8 mouse cellular contexts compared by ENCODE assay signal in genomic region chr2:156497915-156498314, GRCm38 (mm10). TPM values are rescaled to one million over a fixed set of nuclear protein-coding genes. Genes with fewer than 3 reads are reported as not detected.
DNase-seq lines count a peak whose midpoint lies in the region; ATAC-seq and TF ChIP-seq lines count a peak whose summit lies in the region.

No protein-coding gene starts in this region.

- no peak overlapping the region for H3K4me2 ChIP-seq in forebrain, embryonic 11.5 days (ENCODE audit: low read depth, low read length, severe bottlenecking)
- H3K4me2 ChIP-seq in forebrain, embryonic 15.5 days (replicated peaks): no peak overlapping the region
- H3K4me2 ChIP-seq in hindbrain, embryonic 14.5 days (replicated peaks): no peak overlapping the region
- H3K4me2 ChIP-seq in liver, postnatal 0 days (ENCODE audit: low read depth, low read length): no peak overlapping the region

- peak; percentile 82 for DNase-seq in forebrain, embryonic 11.5 days (ENCODE audit: low spot score)
- DNase-seq in thymus, adult 2 months: peak; percentile 26
- no peak for DNase-seq in thymus, adult 18-20 months
- peak; percentile 58 to 79 for DNase-seq in cerebellum, postnatal 4 days (ENCODE audit: low spot score in 2 of 2)
- DNase-seq in hindbrain, embryonic 14.5 days (ENCODE audit: low spot score): peak; percentile 68
- DNase-seq in liver, postnatal 0 days: peak; percentile 75
- peak; percentile 70 for DNase-seq in right cerebral cortex, postnatal 14 days

- no peaks in the 10 kb centered on the region for H3K9me3 ChIP-seq in forebrain, embryonic 11.5 days (ENCODE audit: control insufficient read depth, low read length)
- H3K9me3 ChIP-seq in forebrain, embryonic 15.5 days: no peaks in the 10 kb centered on the region
- no peaks in the 10 kb centered on the region for H3K9me3 ChIP-seq in hindbrain, embryonic 14.5 days (ENCODE audit: control insufficient read depth, low read length)
- H3K9me3 ChIP-seq in liver, postnatal 0 days (ENCODE audit: low read length): no peaks in the 10 kb centered on the region

- H3K27me3 ChIP-seq in forebrain, embryonic 11.5 days (ENCODE audit: control insufficient read depth, insufficient read depth, low read length): no peaks in the 10 kb centered on the region
- no peaks in the 10 kb centered on the region for H3K27me3 ChIP-seq in forebrain, embryonic 15.5 days
- H3K27me3 ChIP-seq in thymus, adult 2 months (ENCODE audit: control insufficient read depth, insufficient read depth, low read length): no peaks in the 10 kb centered on the region
- no peaks in the 10 kb centered on the region for H3K27me3 ChIP-seq in hindbrain, embryonic 14.5 days (ENCODE audit: control insufficient read depth, insufficient read depth, low read length)
- H3K27me3 ChIP-seq in liver, postnatal 0 days (ENCODE audit: insufficient read depth, low read length): no peaks in the 10 kb centered on the region

- H3K27ac ChIP-seq in forebrain, embryonic 11.5 days (ENCODE audit: low read depth, low read length): no peak overlapping the region
- no peak overlapping the region for H3K27ac ChIP-seq in forebrain, embryonic 15.5 days (replicated peaks)
- no peak overlapping the region for H3K27ac ChIP-seq in thymus, adult 2 months (ENCODE audit: control insufficient read depth, insufficient read depth, low read length)
- H3K27ac ChIP-seq in hindbrain, embryonic 14.5 days: no peak overlapping the region
- no peak overlapping the region for H3K27ac ChIP-seq in liver, postnatal 0 days (ENCODE audit: low read depth)

- no peak for ATAC-seq in forebrain, embryonic 11.5 days (replicated peaks; ENCODE audit: low FRiP score)
- no peak for ATAC-seq in forebrain, embryonic 15.5 days (replicated peaks)
- no peak for ATAC-seq in hindbrain, embryonic 14.5 days (ENCODE audit: low FRiP score)
- ATAC-seq in liver, postnatal 0 days: no peak

- TF ChIP-seq EP300 in liver, postnatal 0 days (IDR thresholded peaks at IDR 0.05; ENCODE audit: low read depth): no peak

- no peak overlapping the region for H3K4me3 ChIP-seq in forebrain, embryonic 11.5 days (ENCODE audit: low read depth, low read length)
- H3K4me3 ChIP-seq in forebrain, embryonic 15.5 days: no peak overlapping the region
- no peak overlapping the region for H3K4me3 ChIP-seq in thymus, adult 2 months (ENCODE audit: control insufficient read depth, insufficient read depth, low read length)
- no peak overlapping the region for H3K4me3 ChIP-seq in hindbrain, embryonic 14.5 days (replicated peaks; ENCODE audit: low read length)
- H3K4me3 ChIP-seq in liver, postnatal 0 days (ENCODE audit: low read depth, low read length): no peak overlapping the region

- H3K36me3 ChIP-seq in forebrain, embryonic 11.5 days (ENCODE audit: control insufficient read depth, insufficient read depth, low read length): no peaks in the 10 kb centered on the region
- peaks cover 26% of the 10 kb centered on the region; the same call in 1 of the 2 replicates for H3K36me3 ChIP-seq in forebrain, embryonic 15.5 days
- no peaks in the 10 kb centered on the region for H3K36me3 ChIP-seq in thymus, adult 2 months (ENCODE audit: control insufficient read depth, insufficient read depth, low read length)
- peaks cover 78% of the 10 kb centered on the region for H3K36me3 ChIP-seq in hindbrain, embryonic 14.5 days (replicated peaks; ENCODE audit: control insufficient read depth, insufficient read depth)
- no peaks in the 10 kb centered on the region; the same call in none of the 2 replicates for H3K36me3 ChIP-seq in liver, postnatal 0 days (replicated peaks; ENCODE audit: insufficient read depth, low read length)

- no peak for TF ChIP-seq POLR2A in thymus, adult 2 months (IDR thresholded peaks at IDR 0.05; ENCODE audit: control insufficient read depth, extremely low read depth, insufficient read depth, low read length, poor library complexity)

- H3K4me1 ChIP-seq in forebrain, embryonic 11.5 days (replicated peaks; ENCODE audit: control insufficient read depth, insufficient read depth, low read length): peaks cover 7% of the 10 kb centered on the region; the same call in 1 of the 2 replicates
- peaks cover 9% of the 10 kb centered on the region for H3K4me1 ChIP-seq in forebrain, embryonic 15.5 days
- H3K4me1 ChIP-seq in thymus, adult 2 months (replicated peaks; ENCODE audit: control insufficient read depth, insufficient read depth, low read length): no peaks in the 10 kb centered on the region
- H3K4me1 ChIP-seq in hindbrain, embryonic 14.5 days (replicated peaks; ENCODE audit: control insufficient read depth, insufficient read depth, low read length): peaks cover 9% of the 10 kb centered on the region
- H3K4me1 ChIP-seq in liver, postnatal 0 days (ENCODE audit: insufficient read depth): peaks cover 3% of the 10 kb centered on the region

- WGBS in forebrain, embryonic 11.5 days: 43% methylated on average over 5 of the region's 5 CpGs
- 44% methylated on average over 5 of the region's 5 CpGs for WGBS in forebrain, embryonic 15.5 days
- WGBS in thymus, adult 2 months: 80% methylated on average over 5 of the region's 5 CpGs
- WGBS in hindbrain, embryonic 14.5 days: 55% methylated on average over 5 of the region's 5 CpGs
- 51% methylated on average over 5 of the region's 5 CpGs for whole genome bisulfite sequencing in liver, postnatal 0 days (ENCODE audit: insufficient replicate concordance)

- TF ChIP-seq CTCF in thymus, adult 2 months (IDR thresholded peaks at IDR 0.05; ENCODE audit: borderline replicate concordance, control insufficient read depth, extremely low read depth, insufficient read depth, low read length, poor library complexity): no peak
- TF ChIP-seq CTCF in liver, postnatal 0 days (IDR thresholded peaks at IDR 0.05; ENCODE audit: low read depth): peak; percentile 88

- no peak overlapping the region for H3K9ac ChIP-seq in forebrain, embryonic 11.5 days (ENCODE audit: low read length)
- H3K9ac ChIP-seq in forebrain, embryonic 15.5 days (replicated peaks): no peak overlapping the region
- H3K9ac ChIP-seq in hindbrain, embryonic 14.5 days: no peak overlapping the region
- H3K9ac ChIP-seq in liver, postnatal 0 days (replicated peaks): no peak overlapping the region

RNA-seq across cellular contexts. Expression of gene Aar2, which starts 49.5 kb away (rescaled TPM):
- 45.9 and 50.0 TPM in 2 replicates for polyA plus RNA-seq in forebrain, embryonic 11.5 days (2014; fragmentation: Nextera tagmentation; extraction: Ambion mirVana)
- 44.5 and 44.6 TPM in 2 replicates for polyA plus RNA-seq in forebrain, embryonic 15.5 days (2015; fragmentation: Nextera tagmentation; extraction: Ambion mirVana)
- 32.6 and 32.7 TPM in 2 replicates for polyA plus RNA-seq in thymus, adult 2 months (2012; rRNA removed)
- 53.5 and 55.0 TPM in 2 replicates for polyA plus RNA-seq in hindbrain, embryonic 14.5 days (2014; fragmentation: Nextera tagmentation; extraction: Ambion mirVana)
- polyA plus RNA-seq in liver, postnatal 0 days (2015; fragmentation: Nextera tagmentation; extraction: Ambion mirVana): 10.8 and 10.9 TPM in 2 replicates

Comparison
In these comparisons a context has a peak if more than half of its experiments do, and no peak if none do; other contexts are left out.
1. DNase-seq: peak in forebrain, embryonic 11.5 days (single experiment), thymus, adult 2 months (single experiment), cerebellum, postnatal 4 days (2 of 2), hindbrain, embryonic 14.5 days (single experiment), liver, postnatal 0 days (single experiment) and right cerebral cortex, postnatal 14 days (single experiment); none in thymus, adult 18-20 months (0 of 2).